Mouse (Mus musculus) cerebellum, adult 11 months (tissue): ENCODE measurements around the gene Hoxa5.

Experiments
- DNase-seq: peaks from one replicate; pipeline ENCODE4 v3.0.0; 2022

Gene Hoxa5

DNA sequence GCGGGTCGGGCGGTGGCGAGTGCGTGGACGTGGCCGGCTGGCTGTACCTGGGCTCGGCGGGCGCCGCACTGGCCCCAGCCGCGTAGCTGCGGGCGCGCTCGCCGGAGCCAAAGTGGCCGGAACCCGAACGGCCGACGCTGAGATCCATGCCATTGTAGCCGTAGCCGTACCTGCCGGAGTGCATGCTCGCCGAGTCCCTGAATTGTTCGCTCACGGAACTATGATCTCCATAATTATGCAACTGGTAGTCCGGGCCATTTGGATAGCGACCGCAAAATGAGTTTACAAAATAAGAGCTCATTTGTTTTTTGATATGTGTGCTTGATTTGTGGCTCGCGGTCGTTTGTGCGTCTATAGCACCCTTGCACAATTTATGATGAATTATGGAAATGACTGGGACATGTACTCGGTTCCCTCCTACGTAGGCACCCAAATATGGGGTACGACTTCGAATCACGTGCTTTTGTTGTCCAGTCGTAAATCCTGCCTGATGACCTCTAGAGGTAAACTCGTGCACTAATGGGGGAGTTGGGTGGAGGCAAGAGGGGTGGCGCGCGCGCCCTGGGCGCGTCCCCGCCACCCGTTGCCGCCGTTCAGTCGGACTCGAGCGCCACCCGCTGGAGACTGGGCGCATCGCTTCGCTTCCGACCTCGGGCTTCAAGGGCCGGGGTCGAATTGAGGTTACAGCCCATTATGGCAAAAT lies at the start of gene Hoxa5:
Gene Hoxa5 (minus strand): TSS at position 538 of the 703 bp plus-strand sequence.
- no peak for DNase-seq

DNA sequence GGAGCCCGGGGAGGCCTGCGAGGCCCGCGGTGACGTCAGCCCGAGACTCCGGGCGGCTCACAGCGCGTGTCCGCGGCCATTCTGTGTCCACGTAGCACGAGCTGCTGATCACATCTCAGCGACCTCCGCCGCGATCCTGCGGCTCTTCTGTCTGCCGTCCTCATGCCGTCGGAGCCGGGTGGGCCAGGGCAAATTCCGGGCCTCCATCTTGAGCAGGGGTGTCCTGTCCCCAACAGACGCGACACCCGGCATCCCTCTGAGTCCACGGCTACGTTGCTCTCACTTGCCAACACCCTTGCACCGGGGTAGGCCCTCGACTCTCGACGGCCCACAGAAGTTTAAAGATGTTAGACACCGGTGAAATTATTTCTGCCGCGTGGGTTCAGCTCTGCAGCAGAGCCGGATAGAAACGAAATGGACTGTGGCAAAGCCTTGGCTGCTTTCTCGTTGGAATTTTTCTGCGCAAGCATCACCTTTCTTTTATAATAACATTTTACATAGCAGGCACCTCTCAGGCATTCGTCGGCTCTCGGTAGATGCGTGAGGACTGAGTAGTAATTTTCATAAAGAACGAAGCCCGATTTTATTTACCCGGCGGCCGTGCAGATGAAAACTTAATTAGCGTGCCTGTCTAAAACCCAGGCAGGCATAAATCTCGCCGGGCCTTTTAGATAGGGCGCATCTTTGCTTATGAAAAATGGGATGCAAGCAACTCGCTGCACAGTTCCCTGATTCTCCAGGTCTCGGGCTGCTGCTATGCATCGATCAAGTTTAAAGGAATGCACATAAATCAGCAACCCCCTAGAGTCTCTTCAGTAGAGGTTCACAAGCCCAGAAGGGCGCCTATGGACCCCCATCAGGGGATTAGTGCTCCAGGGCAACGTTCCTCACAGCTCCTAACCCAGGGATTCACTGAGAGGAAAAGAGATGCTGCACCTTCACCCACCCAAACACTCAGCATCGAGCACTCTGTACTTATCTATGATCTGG lies 49.4 kb upstream of the Hoxa5 start:
- DNase-seq: no peak

DNA sequence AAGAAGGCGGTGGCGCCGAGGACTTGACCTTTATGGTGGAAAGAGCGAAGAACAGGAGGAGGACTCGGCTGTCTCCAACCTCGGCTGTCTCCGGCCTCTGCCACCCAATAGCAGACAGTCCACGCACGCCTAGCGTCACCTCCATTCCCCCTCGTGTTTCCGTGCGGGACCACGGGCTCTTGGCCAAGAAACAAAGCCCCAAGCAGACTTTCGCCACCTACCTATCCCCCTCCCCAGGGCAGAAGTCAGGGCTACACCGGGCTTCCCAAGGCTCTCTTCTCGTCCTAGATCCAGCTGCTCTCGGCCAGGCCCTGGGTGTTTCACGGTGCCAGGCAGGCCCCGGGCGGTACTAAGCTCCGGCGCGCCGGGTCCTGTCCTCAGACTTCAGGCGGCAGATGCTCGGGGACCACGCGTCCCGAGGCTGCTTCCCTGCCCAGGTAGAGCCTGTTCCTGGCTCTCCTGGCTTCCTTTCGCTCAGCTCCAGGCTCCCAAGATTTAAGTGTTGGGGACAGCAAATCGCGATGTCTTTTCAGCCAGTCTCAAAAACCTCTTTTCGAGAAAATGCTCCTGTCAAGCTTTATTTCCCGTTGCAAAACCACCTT lies 48.5 kb upstream of the Hoxa5 start:
- no peak for DNase-seq

GRCm38 (mm10) chr6:52252016-52252774 lies 47.8 kb upstream of the Hoxa5 start:
- no peak for DNase-seq

DNA sequence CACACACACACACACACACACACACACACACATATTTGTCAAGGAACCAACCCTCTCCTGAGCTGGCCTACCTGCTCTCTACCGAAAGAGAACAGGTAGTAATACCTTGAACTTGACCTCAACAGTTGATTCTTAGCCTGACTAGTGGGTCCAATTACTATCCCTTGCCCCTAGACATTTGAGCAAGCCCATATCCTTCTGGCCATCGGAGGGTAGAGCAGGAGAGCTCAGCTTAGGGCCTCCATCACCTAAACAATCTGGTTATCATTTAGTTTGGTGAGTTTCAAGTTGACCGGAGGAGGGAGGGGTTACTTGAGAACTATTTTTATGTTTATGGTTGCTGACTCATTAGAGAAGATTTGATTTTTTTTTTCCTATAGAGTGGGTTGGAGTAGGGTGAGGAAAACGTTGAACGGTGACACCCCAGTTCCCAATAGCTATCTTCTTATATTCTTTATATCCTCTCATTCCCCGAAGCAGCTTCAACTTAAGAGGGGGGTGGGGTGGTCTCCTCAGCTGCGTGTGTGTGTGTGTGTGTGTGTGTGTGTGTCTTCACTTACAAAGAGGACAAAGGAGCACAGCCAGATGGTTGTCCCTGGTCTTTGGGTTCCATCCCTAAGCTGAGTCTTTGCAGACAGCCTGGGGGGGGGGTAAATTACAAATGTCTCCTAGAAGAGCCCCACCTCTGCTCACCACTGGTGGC lies 46.9 kb upstream of the Hoxa5 start:
- no peak for DNase-seq

- no peak for DNase-seq
Measured at GRCm38 (mm10) chr6:52249826-52250225, 45.4 kb upstream of the Hoxa5 start.

GRCm38 (mm10) chr6:52249415-52249738 lies 45.0 kb upstream of the Hoxa5 start:
- DNase-seq: no peak

DNA sequence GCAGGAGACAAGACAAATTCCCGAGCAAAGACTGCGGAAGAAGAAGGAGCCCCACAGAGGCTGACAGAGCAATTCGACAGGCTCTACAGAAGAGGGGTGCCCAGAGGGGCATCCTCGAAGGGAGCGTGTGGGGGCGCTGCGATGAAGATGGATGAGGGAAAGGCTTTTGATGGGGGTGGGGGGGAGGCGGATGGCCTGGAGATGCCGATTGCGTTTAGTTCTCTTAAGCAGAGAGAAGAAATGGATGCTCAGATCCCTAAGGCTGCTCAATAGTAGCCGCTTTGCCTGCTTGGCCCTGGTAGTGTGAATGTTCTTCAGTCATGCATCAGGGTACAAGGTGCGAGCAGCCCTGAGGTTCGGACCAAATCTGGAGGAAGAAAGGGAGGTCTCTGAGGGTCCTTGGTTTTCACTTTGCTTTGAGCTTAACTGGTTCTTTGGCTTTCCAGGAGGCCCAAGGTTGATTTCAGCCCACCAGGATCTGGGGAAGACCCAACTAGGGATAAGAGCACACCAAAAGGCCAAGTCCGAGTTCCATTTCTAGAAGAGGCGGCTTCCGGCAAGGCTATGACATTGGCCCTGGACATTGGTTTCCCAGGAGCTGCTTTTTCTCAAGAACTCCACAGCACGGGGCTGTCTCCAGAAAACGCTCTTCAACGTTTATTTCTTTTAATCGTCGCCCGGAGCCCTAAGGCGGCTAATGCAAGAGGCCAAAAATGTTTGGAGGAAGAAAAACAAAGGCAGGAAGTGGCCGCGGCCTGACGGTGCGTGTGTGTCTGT lies 44.4 kb upstream of the Hoxa5 start:
- DNase-seq: no peak

DNA sequence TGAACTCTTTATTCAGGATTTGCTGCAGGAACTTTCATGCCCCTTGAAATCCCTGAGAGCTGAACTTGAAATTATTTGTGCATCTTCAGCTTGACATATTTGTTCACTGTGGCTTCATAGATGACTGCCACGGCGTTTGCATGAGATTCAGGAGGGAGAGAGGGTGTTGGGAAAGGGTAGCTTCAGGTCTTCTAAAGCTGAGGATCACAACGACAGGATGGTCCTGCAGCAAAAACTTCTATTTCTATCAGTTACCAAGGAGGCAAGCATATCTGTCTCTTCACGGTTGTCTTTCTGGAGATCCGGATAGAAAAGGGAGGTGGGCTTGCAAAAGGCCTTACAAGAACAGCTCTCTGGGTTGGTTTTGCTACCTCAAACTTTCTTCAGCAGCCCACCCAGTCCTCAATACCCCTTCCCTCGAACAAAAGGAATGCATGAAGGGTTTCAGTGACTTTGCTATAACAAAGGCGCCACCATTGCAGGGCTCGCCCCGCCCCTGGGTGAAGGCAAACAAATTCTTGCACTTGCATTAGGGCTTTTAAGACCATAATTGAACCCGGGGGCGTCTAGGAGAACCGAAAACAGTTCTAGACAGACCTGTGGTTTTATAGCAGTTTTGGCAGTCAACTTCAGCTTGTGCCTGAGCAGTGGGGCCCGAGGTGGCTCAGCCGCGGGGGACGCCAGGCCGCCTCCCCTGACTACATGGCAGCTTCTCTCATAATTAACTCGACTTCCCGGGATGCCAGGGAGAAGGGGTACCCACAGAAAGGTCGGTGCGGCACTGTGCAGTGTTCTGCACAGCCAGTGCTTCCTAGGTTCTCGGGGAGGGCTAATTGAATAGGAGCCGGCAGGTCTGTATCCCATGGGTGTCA lies 43.6 kb upstream of the Hoxa5 start:
- no peak for DNase-seq

DNA sequence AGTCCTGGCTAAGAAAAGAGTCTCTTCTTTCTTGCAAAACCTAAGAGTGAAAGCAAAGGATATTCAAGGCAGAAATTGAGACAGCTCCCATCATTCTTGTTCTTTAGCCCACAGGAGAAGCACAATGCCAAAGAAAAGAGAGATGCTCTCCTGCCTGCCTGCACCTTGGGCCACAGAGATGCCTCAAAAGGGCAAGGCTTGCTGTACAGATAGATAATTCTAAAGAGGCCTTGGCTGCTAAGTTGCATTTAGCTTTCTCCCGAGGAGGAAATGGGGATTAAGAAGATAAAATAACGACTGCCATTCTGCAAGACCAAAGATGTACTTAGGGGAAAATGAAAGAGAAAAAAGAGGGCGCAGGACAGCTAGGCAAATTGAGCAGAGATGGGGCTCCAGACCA lies 42.5 kb upstream of the Hoxa5 start:
- DNase-seq: no peak

- no peak for DNase-seq
Measured at GRCm38 (mm10) chr6:52246403-52246803, 42.0 kb upstream of the Hoxa5 start.

DNA sequence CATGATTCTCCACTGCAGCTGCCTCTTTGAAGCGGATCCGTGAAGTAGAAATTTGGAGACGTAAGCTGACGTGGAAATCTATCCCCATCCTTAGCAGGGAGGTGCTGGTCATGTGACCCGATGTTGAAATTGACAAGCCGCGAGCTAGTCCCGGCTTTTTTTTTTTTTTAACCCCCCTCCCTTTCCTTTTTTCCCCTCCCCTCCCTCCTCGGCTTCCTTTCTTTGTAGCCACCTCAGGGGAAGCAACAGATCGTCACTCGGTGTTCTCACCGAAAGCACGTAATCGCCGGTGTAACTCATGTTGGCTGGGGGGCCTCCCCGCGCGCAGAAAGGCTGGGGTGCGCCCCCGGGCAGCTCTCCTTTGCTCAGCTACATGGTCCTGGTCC lies 41.4 kb upstream of the Hoxa5 start, which contains the start of gene Hoxa11:
Gene Hoxa11 (minus strand): TSS at position 54 of the 386 bp plus-strand sequence.
- DNase-seq: no peak

DNA sequence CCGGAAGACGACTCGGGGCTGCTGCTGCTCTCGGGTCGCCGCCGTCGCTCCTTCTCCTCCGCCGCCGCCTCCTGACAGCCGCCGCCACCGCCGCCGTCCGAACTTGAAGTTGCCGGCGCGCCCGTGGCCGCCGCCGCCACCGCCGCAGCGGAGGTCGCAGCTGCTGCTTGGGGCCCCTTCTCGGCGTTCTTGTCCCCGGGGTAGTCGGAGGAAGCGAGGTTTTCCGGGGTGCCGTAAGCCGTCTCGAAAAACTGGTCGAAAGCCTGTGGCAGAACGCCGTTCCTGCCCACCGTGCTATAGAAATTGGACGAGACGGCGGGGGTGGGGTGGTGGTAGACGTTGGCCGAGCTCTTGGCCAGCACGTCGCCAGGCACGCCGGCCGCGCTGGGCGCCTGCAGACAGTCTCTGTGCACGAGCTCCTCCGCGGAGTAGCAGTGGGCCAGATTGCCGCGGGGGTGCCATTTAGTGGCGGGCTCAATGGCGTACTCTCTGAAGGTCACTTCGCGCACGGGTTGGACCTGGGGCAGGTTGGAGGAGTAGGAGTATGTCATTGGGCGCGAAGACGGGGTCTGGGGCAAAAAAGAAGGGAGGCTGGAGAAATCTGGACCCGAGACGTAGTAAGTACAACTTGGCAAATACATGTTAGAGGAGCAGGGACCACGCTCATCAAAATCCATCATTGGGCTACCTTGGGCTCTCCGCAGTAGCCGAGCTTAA lies 40.8 kb upstream of the Hoxa5 start:
- no peak for DNase-seq

DNA sequence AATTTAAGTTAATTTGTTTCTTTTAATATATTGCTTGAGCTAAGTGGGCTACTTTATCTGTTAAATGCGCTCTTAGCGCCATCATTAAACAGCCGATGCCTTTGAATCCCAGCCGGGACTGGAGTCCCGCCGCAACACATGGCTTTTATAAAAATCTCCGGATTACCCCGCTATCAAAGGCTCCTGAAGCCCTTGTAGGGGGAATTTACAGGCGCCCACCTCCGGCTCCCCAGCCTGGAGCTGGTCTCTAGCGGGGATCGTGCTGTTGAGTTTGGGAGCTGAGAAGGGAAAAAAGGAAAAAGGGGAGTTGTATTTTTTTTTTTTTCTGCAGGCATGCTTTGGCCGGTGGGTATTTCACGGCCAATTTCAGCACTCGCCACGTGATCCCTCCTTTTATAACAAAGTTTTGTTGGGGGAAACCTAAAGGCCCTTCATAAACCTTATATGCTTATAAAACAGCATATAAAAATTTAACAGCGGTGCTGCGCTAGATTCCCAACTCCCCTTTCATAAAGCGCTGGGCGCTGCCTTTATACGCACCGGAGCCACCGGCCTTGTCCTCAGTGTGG lies 40.2 kb upstream of the Hoxa5 start:
- DNase-seq: no peak

- DNase-seq: no peak
Measured at GRCm38 (mm10) chr6:52243681-52244121, 39.3 kb upstream of the Hoxa5 start.

- no peak for DNase-seq
Measured at GRCm38 (mm10) chr6:52242801-52243332, 38.5 kb upstream of the Hoxa5 start.

DNA sequence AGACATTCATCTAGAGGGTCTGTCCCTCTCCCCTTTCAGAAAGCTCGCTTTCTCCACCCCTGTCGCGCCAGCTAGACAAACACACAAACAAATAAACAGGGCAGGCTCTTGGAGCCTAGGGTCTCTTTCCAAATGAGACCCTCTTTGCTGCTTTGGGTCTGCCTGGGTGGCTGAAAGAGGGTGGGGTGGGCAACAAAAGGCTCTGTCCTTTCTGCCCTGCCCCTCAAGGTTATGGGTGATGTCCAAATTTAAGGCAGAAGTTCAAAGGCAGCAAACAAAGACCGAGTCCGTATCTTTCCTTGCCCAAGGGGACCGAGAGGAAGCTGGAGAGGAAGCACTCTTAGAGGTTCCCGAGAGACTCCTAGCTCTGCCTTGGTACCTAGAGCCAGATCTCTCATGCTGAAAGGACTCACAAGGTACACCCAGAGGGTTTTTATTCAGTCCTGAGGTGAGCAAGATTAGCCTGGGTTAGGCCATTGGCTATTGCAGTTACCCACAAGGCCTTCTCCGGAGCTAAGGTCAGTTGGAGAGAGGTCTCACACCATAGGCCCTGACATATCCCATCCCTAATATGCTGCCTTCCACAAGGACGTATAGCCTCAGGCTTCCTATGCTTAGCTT lies 36.7 kb upstream of the Hoxa5 start:
- DNase-seq: no peak

- no peak for DNase-seq
Measured at GRCm38 (mm10) chr6:52240389-52241000, 36.1 kb upstream of the Hoxa5 start, which contains the start of gene Hoxa10. Hoxa10 (minus strand) TSS chr6:52240854.
